ENCODE assay signal across 24 mouse cellular contexts in genomic region chr13:99021181-99021580, GRCm38 (mm10). TPM values are rescaled to one million over a fixed set of nuclear protein-coding genes. Genes with fewer than 3 reads are reported as not detected.
"Had no signal": no experiment of that assay in that cellular context is flagged by ENCODE, and none has a peak within 500 bp of the region (broad histone marks: within the 10 kb centered on the region; RNA-seq: fewer than 3 reads in every experiment).

No protein-coding gene starts in this region.

- DNase-seq: kidney, adult 11 months; kidney, adult 9 months; kidney, postnatal 36 days; lung, adult 2 months; lung, postnatal 36 days; right cerebral cortex, postnatal 4 days; spleen, adult 18-20 months; thymus, adult 18-20 months; thymus, postnatal 14 days had no signal

- H3K4me3 ChIP-seq: layer of hippocampus, adult 2 months; limb, embryonic 10.5 days; midbrain, embryonic 10.5 days; myocyte had no signal

- H3K36me3 ChIP-seq: limb, embryonic 10.5 days; midbrain, embryonic 10.5 days had no signal

- ATAC-seq: lung, postnatal 0 days had no signal

- H3K9me3 ChIP-seq: limb, embryonic 10.5 days; midbrain, embryonic 10.5 days had no signal

- H3K27ac ChIP-seq: kidney, postnatal 0 days; layer of hippocampus, adult 2 months; limb, embryonic 10.5 days; midbrain, embryonic 10.5 days had no signal

RNA-seq across cellular contexts. Expression of gene 1700024P04Rik, which starts 36.8 kb away (rescaled TPM):
- total RNA-seq: layer of hippocampus, adult 2 months; layer of hippocampus, postnatal 10 days; left cerebral cortex, postnatal 14 days; megakaryocyte progenitor cell, adult 5-6 weeks; neutrophil, adult 5-6 weeks had no signal
- polyA plus RNA-seq: intestine, embryonic 14.5 days; kidney, postnatal 0 days; limb, embryonic 10.5 days; limb, embryonic 14.5 days; lung, adult 2 months; lung, postnatal 0 days; midbrain, embryonic 10.5 days; midbrain, embryonic 14.5 days; myocyte; stomach, embryonic 14.5 days; urinary bladder, adult 2 months had no signal
